In the genomic region with DNA sequence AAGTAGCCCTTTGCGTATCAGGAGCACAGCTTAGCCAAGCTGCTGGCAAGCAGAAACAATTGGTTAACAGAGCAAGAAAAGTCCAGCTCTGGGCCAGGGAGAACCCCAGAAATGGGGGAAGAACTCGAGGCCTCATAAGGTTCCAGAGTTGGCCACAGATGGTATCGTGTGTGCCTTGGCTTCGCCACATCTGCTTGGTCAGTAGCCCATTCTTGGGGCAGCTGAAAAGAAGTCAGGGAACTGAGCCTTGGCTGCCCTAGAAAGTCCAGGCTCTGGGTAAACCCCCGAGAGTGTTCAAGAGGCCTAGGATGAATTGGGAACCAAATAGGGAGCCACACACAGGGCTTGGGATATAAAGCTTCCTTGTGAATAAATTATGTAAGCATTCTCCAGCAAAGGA, we compare ENCODE assay signal across 14 mouse cellular contexts.
"Had no signal": no experiment of that assay in that cellular context is flagged by ENCODE, and none has a peak within 500 bp of the region (broad histone marks: within the 10 kb centered on the region; RNA-seq: fewer than 3 reads in every experiment).

No protein-coding gene starts in this region.

- ATAC-seq: midbrain, embryonic 16.5 days had no signal

- H3K9me3 ChIP-seq: kidney, embryonic 15.5 days; limb, embryonic 15.5 days; liver, embryonic 12.5 days; neural tube, embryonic 13.5 days had no signal

- H3K36me3 ChIP-seq: kidney, embryonic 15.5 days; limb, embryonic 15.5 days; liver, embryonic 12.5 days; neural tube, embryonic 13.5 days had no signal

- H3K27ac ChIP-seq: kidney, embryonic 15.5 days; left cerebral cortex, adult 2 months; liver, embryonic 12.5 days; neural tube, embryonic 13.5 days had no signal

- H3K4me3 ChIP-seq: kidney, embryonic 15.5 days; left cerebral cortex, adult 2 months; limb, embryonic 15.5 days; liver, embryonic 12.5 days; neural tube, embryonic 13.5 days had no signal

- H3K27me3 ChIP-seq: kidney, embryonic 15.5 days; limb, embryonic 15.5 days; liver, embryonic 12.5 days; neural tube, embryonic 13.5 days had no signal

- H3K9ac ChIP-seq: kidney, embryonic 15.5 days; limb, embryonic 15.5 days; liver, embryonic 12.5 days; lung, embryonic 14.5 days; neural tube, embryonic 13.5 days had no signal

- DNase-seq: kidney, postnatal 14 days; lung, embryonic 14.5 days; lung, postnatal 10 days; lung, postnatal 4 days; retina, postnatal 1 day; right cerebral cortex, postnatal 25 days; thymus, postnatal 4 days had no signal

- H3K4me2 ChIP-seq: kidney, embryonic 15.5 days; limb, embryonic 15.5 days; lung, embryonic 14.5 days; midbrain, embryonic 11.5 days; neural tube, embryonic 13.5 days had no signal

- H3K4me1 ChIP-seq: neural tube, embryonic 13.5 days had no signal
